ENCODE assay signal across 10 mouse cellular contexts in genomic region chr4:149734730-149735475, GRCm38 (mm10). TPM values are rescaled to one million over a fixed set of nuclear protein-coding genes. Genes with fewer than 3 reads are reported as not detected.
A peak's percentile ranks its signal among the peaks of the same experiment; 100 is the strongest.
DNase-seq lines count a peak whose midpoint lies in the region; ATAC-seq and TF ChIP-seq lines count a peak whose summit lies in the region.
"Had no signal": no experiment of that assay in that cellular context is flagged by ENCODE, and none has a peak within 500 bp of the region (broad histone marks: within the 10 kb centered on the region; RNA-seq: fewer than 3 reads in every experiment).

No protein-coding gene starts in this region.

- no peak; the same call in 1 of the 2 replicates for TF ChIP-seq CTCF in cerebellum, adult 2 months (IDR thresholded peaks at IDR 0.05; ENCODE audit: borderline replicate concordance, insufficient read depth, low read depth, low read length)

- 75% methylated on average over 10 of the region's 10 CpGs for WGBS in intestine, embryonic 16.5 days
- 74% methylated on average over 10 of the region's 10 CpGs for WGBS in intestine, embryonic 15.5 days
- 10% methylated on average over 10 of the region's 10 CpGs for WGBS in cerebellum, adult 2 months
- 89% methylated on average over 10 of the region's 10 CpGs for WGBS in limb, embryonic 12.5 days

- H3K27ac ChIP-seq in intestine, embryonic 16.5 days (ENCODE audit: low read length): no peak overlapping the region
- H3K27ac ChIP-seq in intestine, embryonic 15.5 days: no peak overlapping the region
- H3K27ac ChIP-seq in cerebellum, adult 2 months (ENCODE audit: insufficient read depth, low read length): peak overlapping the region; percentile 99
- no peak overlapping the region for H3K27ac ChIP-seq in limb, embryonic 12.5 days
- H3K27ac ChIP-seq: liver, embryonic 15.5 days; stomach, embryonic 15.5 days had no signal

- no peak for ATAC-seq in intestine, embryonic 16.5 days
- no peak for ATAC-seq in intestine, embryonic 15.5 days
- ATAC-seq in limb, embryonic 12.5 days (ENCODE audit: insufficient number of reproducible peaks, insufficient read depth, low FRiP score, low TSS enrichment, low read depth): no peak
- ATAC-seq in activated CD4-positive, CD25-positive, alpha-beta regulatory T cell, adult 4 months: no peak

- DNase-seq in cerebellum, adult 2 months: peak; percentile 89 to 94
- peak; percentile 88 to 90 for DNase-seq in cerebellum, postnatal 25 days
- DNase-seq in spleen, postnatal 14 days (ENCODE audit: low spot score in 2 of 2): no peak
- DNase-seq: right cerebral cortex, adult 18-20 months had no signal

- H3K4me2 ChIP-seq in intestine, embryonic 16.5 days (ENCODE audit: low read depth, low read length): no peak overlapping the region
- no peak overlapping the region for H3K4me2 ChIP-seq in intestine, embryonic 15.5 days (replicated peaks)
- no peak overlapping the region for H3K4me2 ChIP-seq in limb, embryonic 12.5 days
- H3K4me2 ChIP-seq: liver, embryonic 15.5 days had no signal

- peaks cover 46% of the 10 kb centered on the region for H3K4me1 ChIP-seq in intestine, embryonic 16.5 days (ENCODE audit: control insufficient read depth, insufficient read depth, low read length)
- peaks cover 54% of the 10 kb centered on the region for H3K4me1 ChIP-seq in intestine, embryonic 15.5 days (replicated peaks)
- peaks cover 52% of the 10 kb centered on the region for H3K4me1 ChIP-seq in cerebellum, adult 2 months (ENCODE audit: control insufficient read depth, insufficient read depth, low read length)
- H3K4me1 ChIP-seq in limb, embryonic 12.5 days (replicated peaks): peaks cover 50% of the 10 kb centered on the region

- no peaks in the 10 kb centered on the region for H3K27me3 ChIP-seq in intestine, embryonic 16.5 days (replicated peaks; ENCODE audit: control insufficient read depth, insufficient read depth, low read length)
- H3K27me3 ChIP-seq in intestine, embryonic 15.5 days (replicated peaks): no peaks in the 10 kb centered on the region
- H3K27me3 ChIP-seq in cerebellum, adult 2 months (ENCODE audit: control insufficient read depth, insufficient read depth, low read length): no peaks in the 10 kb centered on the region
- no peaks in the 10 kb centered on the region for H3K27me3 ChIP-seq in limb, embryonic 12.5 days
- H3K27me3 ChIP-seq: liver, embryonic 15.5 days; stomach, embryonic 15.5 days had no signal

- TF ChIP-seq POLR2A in cerebellum, adult 2 months (IDR thresholded peaks at IDR 0.05; ENCODE audit: borderline replicate concordance, insufficient read depth, low read length): peak; percentile 79

- no peaks in the 10 kb centered on the region for H3K9me3 ChIP-seq in intestine, embryonic 16.5 days (ENCODE audit: control insufficient read depth, low read length)
- H3K9me3 ChIP-seq in intestine, embryonic 15.5 days: no peaks in the 10 kb centered on the region
- no peaks in the 10 kb centered on the region for H3K9me3 ChIP-seq in limb, embryonic 12.5 days
- H3K9me3 ChIP-seq: liver, embryonic 15.5 days; stomach, embryonic 15.5 days had no signal

- H3K36me3 ChIP-seq in intestine, embryonic 16.5 days (ENCODE audit: control insufficient read depth, insufficient read depth, low read length): 0 out of 2 replicates have a peak, but pooled peaks cover 3% of the 10 kb centered on the region
- H3K36me3 ChIP-seq in intestine, embryonic 15.5 days: peaks cover 12% of the 10 kb centered on the region
- peaks cover 24% of the 10 kb centered on the region for H3K36me3 ChIP-seq in limb, embryonic 12.5 days
- H3K36me3 ChIP-seq: stomach, embryonic 15.5 days had no signal

- H3K4me3 ChIP-seq in intestine, embryonic 16.5 days (ENCODE audit: low read length): no peak overlapping the region
- H3K4me3 ChIP-seq in intestine, embryonic 15.5 days (replicated peaks): no peak overlapping the region
- peak overlapping the region; percentile 54 for H3K4me3 ChIP-seq in cerebellum, adult 2 months (replicated peaks; ENCODE audit: insufficient read depth, low read depth, low read length)
- H3K4me3 ChIP-seq in limb, embryonic 12.5 days (replicated peaks): no peak overlapping the region
- H3K4me3 ChIP-seq: liver, embryonic 15.5 days; stomach, embryonic 15.5 days had no signal

- peak overlapping the region; percentile 34; the same call in 1 of the 2 replicates for H3K9ac ChIP-seq in intestine, embryonic 16.5 days (ENCODE audit: low read depth, low read length)
- no peak overlapping the region; the same call in 1 of the 2 replicates for H3K9ac ChIP-seq in intestine, embryonic 15.5 days
- H3K9ac ChIP-seq in limb, embryonic 12.5 days (replicated peaks): 0 out of 2 replicates have a peak overlapping the region, but pooled peaks have one; percentile 37
- H3K9ac ChIP-seq: liver, embryonic 15.5 days; stomach, embryonic 15.5 days had no signal

RNA-seq across cellular contexts. Expression of gene Tmem201, which starts 2.9 kb away (rescaled TPM):
- polyA plus RNA-seq in intestine, embryonic 16.5 days (2015; fragmentation: Nextera tagmentation; extraction: Ambion mirVana): 21.2 and 22.8 TPM in 2 replicates
- 23.3 and 24.7 TPM in 2 replicates for polyA plus RNA-seq in intestine, embryonic 15.5 days (2015; fragmentation: Nextera tagmentation; extraction: Ambion mirVana)
- polyA plus RNA-seq in cerebellum, adult 2 months (2012; rRNA removed): 146 and 171 TPM in 2 replicates
- 37.9 and 38.4 TPM in 2 replicates for polyA plus RNA-seq in limb, embryonic 12.5 days (2016; fragmentation: Nextera tagmentation; extraction: Ambion mirVana)
- polyA plus RNA-seq in activated CD4-positive, CD25-positive, alpha-beta regulatory T cell, adult 4 months (2017; shearing (Covaris generic)): 1 to 10 TPM; 3.0 to 6.8 TPM

RNA-seq across cellular contexts. Expression of gene Pik3cd, which starts 32.5 kb away (rescaled TPM):
- 4.8 and 5.2 TPM in 2 replicates for polyA plus RNA-seq in intestine, embryonic 16.5 days (2015; fragmentation: Nextera tagmentation; extraction: Ambion mirVana)
- 4.6 and 4.8 TPM in 2 replicates for polyA plus RNA-seq in intestine, embryonic 15.5 days (2015; fragmentation: Nextera tagmentation; extraction: Ambion mirVana)
- polyA plus RNA-seq in cerebellum, adult 2 months (2012; rRNA removed): 8.3 and 8.6 TPM in 2 replicates
- 3.8 TPM in 2 replicates for polyA plus RNA-seq in limb, embryonic 12.5 days (2016; fragmentation: Nextera tagmentation; extraction: Ambion mirVana)
- polyA plus RNA-seq in activated CD4-positive, CD25-positive, alpha-beta regulatory T cell, adult 4 months (2017; shearing (Covaris generic)): 100 to 1,000 TPM in 1 of 2 experiments, 10 to 100 TPM in 1; 80.6 to 129 TPM

RNA-seq across cellular contexts. Expression of gene Slc25a33, which starts 39.2 kb away (rescaled TPM):
- polyA plus RNA-seq in intestine, embryonic 16.5 days (2015; fragmentation: Nextera tagmentation; extraction: Ambion mirVana): 6.8 and 9.1 TPM in 2 replicates
- 9.5 and 10.3 TPM in 2 replicates for polyA plus RNA-seq in intestine, embryonic 15.5 days (2015; fragmentation: Nextera tagmentation; extraction: Ambion mirVana)
- polyA plus RNA-seq in cerebellum, adult 2 months (2012; rRNA removed): 73.4 and 77.0 TPM in 2 replicates
- 27.6 and 33.5 TPM in 2 replicates for polyA plus RNA-seq in limb, embryonic 12.5 days (2016; fragmentation: Nextera tagmentation; extraction: Ambion mirVana)
- 1 to 10 TPM; 5.2 to 7.7 TPM for polyA plus RNA-seq in activated CD4-positive, CD25-positive, alpha-beta regulatory T cell, adult 4 months (2017; shearing (Covaris generic))

Comparison
In these comparisons a context has a peak if more than half of its experiments do, and no peak if none do; other contexts are left out.
1. DNase-seq: peak in cerebellum, adult 2 months (2 of 2) and cerebellum, postnatal 25 days (2 of 2); none in spleen, postnatal 14 days (0 of 2).